Comparison of ENCODE assay signal across 24 mouse cellular contexts in genomic region chr4:42913391-42913790, GRCm38 (mm10). TPM values are rescaled to one million over a fixed set of nuclear protein-coding genes. Genes with fewer than 3 reads are reported as not detected.
DNase-seq lines count a peak whose midpoint lies in the region.
"Had no signal": no experiment of that assay in that cellular context is flagged by ENCODE, and none has a peak within 500 bp of the region (broad histone marks: within the 10 kb centered on the region; RNA-seq: fewer than 3 reads in every experiment).

No protein-coding gene starts in this region.

- WGBS in heart, embryonic 10.5 days, result 34% methylated on average over 10 of the region's 10 CpGs

- no peaks in the 10 kb centered on the region for H3K9me3 ChIP-seq in heart, embryonic 10.5 days
- H3K9me3 ChIP-seq: embryonic facial prominence, embryonic 10.5 days; embryonic facial prominence, embryonic 12.5 days; forebrain, embryonic 13.5 days; forebrain, embryonic 15.5 days had no signal

- DNase-seq in heart, embryonic 10.5 days (ENCODE audit: low spot score), result peak; percentile 55
- no peak for DNase-seq in heart, adult 18-20 months
- peak; percentile 21 for DNase-seq in testis, postnatal 10 days (ENCODE audit: low spot score)
- DNase-seq in testis, postnatal 14 days (ENCODE audit: low spot score), result no peak
- DNase-seq in frontal cortex, postnatal 36 days (ENCODE audit: low spot score in 2 of 2), result no peak
- DNase-seq: adrenal gland, adult 8-10 months; adrenal gland, postnatal 14 days; adrenal gland, postnatal 36 days; cerebellum, adult 11-12 months; cerebellum, adult 2 months; cerebellum, adult 9-10 months; cerebellum, postnatal 10 days; cerebellum, postnatal 25 days; forebrain, postnatal 0 days had no signal

- H3K27me3 ChIP-seq in heart, embryonic 10.5 days (ENCODE audit: insufficient read depth, poor library complexity, severe bottlenecking), result peaks cover 63% of the 10 kb centered on the region

- H3K36me3 ChIP-seq in heart, embryonic 10.5 days, result no peaks in the 10 kb centered on the region
- H3K36me3 ChIP-seq: embryonic facial prominence, embryonic 10.5 days; embryonic facial prominence, embryonic 12.5 days; forebrain, embryonic 15.5 days had no signal

- H3K4me3 ChIP-seq in heart, embryonic 10.5 days, result no peak overlapping the region
- H3K4me3 ChIP-seq: embryonic facial prominence, embryonic 10.5 days; embryonic facial prominence, embryonic 12.5 days; forebrain, embryonic 13.5 days; forebrain, embryonic 15.5 days had no signal

- peaks cover 14% of the 10 kb centered on the region for H3K4me1 ChIP-seq in heart, embryonic 10.5 days
- H3K4me1 ChIP-seq: embryonic facial prominence, embryonic 12.5 days had no signal

- H3K27ac ChIP-seq in heart, embryonic 10.5 days, result no peak overlapping the region
- H3K27ac ChIP-seq: embryonic facial prominence, embryonic 10.5 days; embryonic facial prominence, embryonic 12.5 days; forebrain, embryonic 13.5 days; forebrain, embryonic 15.5 days had no signal

RNA-seq across cellular contexts. Expression of gene Phf24, which starts 3.1 kb away (rescaled TPM):
- polyA plus RNA-seq in heart, embryonic 10.5 days (2016; fragmentation: Nextera tagmentation; extraction: Ambion mirVana), result 1.5 and 2.8 TPM in 2 replicates
- total RNA-seq in heart, adult 18-20 months (2021), result 1 to 10 TPM; 6.5 to 7.7 TPM
- polyA plus RNA-seq: C2C12, Patski had no signal

RNA-seq across cellular contexts. Expression of gene Dnajb5, which starts 36.2 kb away (rescaled TPM):
- 11.4 and 12.3 TPM in 2 replicates for polyA plus RNA-seq in heart, embryonic 10.5 days (2016; fragmentation: Nextera tagmentation; extraction: Ambion mirVana)
- total RNA-seq in heart, adult 18-20 months (2021), result 100 to 1,000 TPM in 1 of 2 experiments, 10 to 100 TPM in 1; 95.5 to 101 TPM

RNA-seq across cellular contexts. Expression of gene Fam205c, which starts 39.4 kb away (rescaled TPM):
- 0.16 and 0.24 TPM in 2 replicates for polyA plus RNA-seq in heart, embryonic 10.5 days (2016; fragmentation: Nextera tagmentation; extraction: Ambion mirVana)
- 10 to 100 TPM; 12.2 to 12.9 TPM for total RNA-seq in heart, adult 18-20 months (2021)
- total RNA-seq: adrenal gland, adult 8-10 months; adrenal gland, postnatal 14 days; adrenal gland, postnatal 36 days; ES-E14; forebrain, postnatal 0 days had no signal
- polyA plus RNA-seq: activated CD4-positive, CD25-positive, alpha-beta regulatory T cell, adult 4 months; C2C12; cortical plate, adult 2 months; Patski had no signal

RNA-seq across cellular contexts. Expression of gene 1700022I11Rik, which starts 56.0 kb away (rescaled TPM):
- 0.25 and 0.70 TPM in 2 replicates for polyA plus RNA-seq in heart, embryonic 10.5 days (2016; fragmentation: Nextera tagmentation; extraction: Ambion mirVana)
- not detected for total RNA-seq in heart, adult 18-20 months (2021)
- total RNA-seq: adrenal gland, adult 18-20 months; adrenal gland, adult 8-10 months; adrenal gland, postnatal 14 days; adrenal gland, postnatal 36 days; forebrain, postnatal 0 days had no signal
- polyA plus RNA-seq: cerebellum, adult 2 months; cortical plate, adult 2 months; Patski had no signal

RNA-seq across cellular contexts. Expression of gene Gm12394, which starts 56.8 kb away (rescaled TPM):
- polyA plus RNA-seq in heart, embryonic 10.5 days (2016; fragmentation: Nextera tagmentation; extraction: Ambion mirVana), result 0.09 and 0.19 TPM in 2 replicates
- total RNA-seq in heart, adult 18-20 months (2021), result not detected
- total RNA-seq: adrenal gland, postnatal 14 days; forebrain, postnatal 0 days had no signal
- polyA plus RNA-seq: activated CD4-positive, CD25-positive, alpha-beta regulatory T cell, adult 4 months; C2C12; embryonic facial prominence, embryonic 10.5 days; Patski had no signal

Comparison
In these comparisons a context has a peak if more than half of its experiments do, and no peak if none do; other contexts are left out.
1. DNase-seq: peak in heart, embryonic 10.5 days (single experiment) and testis, postnatal 10 days (single experiment); none in heart, adult 18-20 months (0 of 2), testis, postnatal 14 days (single experiment) and frontal cortex, postnatal 36 days (0 of 2).